ENCODE assay signal across 7 mouse cellular contexts in the genomic region with DNA sequence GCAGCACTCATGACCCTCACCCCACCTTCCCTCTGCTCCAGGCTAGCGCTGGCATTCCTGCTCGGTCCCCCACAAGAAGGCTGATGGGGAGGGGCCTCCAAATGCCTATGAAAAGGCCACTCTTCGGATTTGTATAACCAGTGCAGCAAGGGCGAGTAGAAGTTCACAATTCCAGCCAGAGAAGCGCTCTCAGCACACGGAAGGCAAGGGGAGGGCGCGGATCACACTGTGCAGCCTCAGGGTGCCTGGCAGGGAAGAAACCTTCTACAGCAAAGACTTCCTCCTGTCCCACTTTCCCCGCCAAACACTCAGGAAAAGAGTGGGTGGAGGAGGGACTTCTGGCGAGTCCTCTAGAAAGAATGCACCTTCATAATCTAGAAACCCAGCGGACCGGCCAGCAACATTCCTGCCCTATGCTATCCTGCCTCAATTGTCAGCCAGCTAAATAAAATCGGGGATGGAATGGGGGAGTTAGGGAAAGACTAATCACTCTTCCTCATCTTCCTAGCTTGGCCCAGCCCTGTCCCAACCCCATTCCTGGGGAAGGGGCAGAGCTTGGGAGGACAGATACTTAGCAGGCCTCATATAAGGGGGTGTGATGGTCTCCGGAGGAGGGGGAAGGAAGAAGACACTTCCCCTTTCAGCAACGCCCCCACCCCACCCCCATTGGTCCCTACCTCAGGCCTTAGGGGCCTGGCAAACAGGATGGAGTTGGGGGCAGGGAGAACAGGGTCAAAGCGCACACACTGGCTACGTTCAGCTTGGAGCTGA. TPM values are rescaled to one million over a fixed set of nuclear protein-coding genes. Genes with fewer than 3 reads are reported as not detected.
DNase-seq lines count a peak whose midpoint lies in the region; ATAC-seq and TF ChIP-seq lines count a peak whose summit lies in the region.

No protein-coding gene starts in this region.

- in situ Hi-C loops in ES-E14 (cut with MboI; ENCODE audit: low sequenced_read_pairs in 2 of 2, unreplicated experiment in 2 of 2): no loop called here

- H3K36me3 ChIP-seq in C2C12 (ENCODE audit: control insufficient read depth, insufficient read depth) (no peaks in the 10 kb centered on the region), ES-E14 (ENCODE audit: control insufficient read depth, insufficient read depth, low read length, poor library complexity, severe bottlenecking) (no peaks in the 10 kb centered on the region)
- no peaks in the 10 kb centered on the region for H3K36me3 ChIP-seq in embryonic facial prominence, embryonic 14.5 days (ENCODE audit: control insufficient read depth, insufficient read depth, low read length)
- H3K36me3 ChIP-seq in hindbrain, embryonic 11.5 days (ENCODE audit: control insufficient read depth, insufficient read depth, low read length): no peaks in the 10 kb centered on the region
- peaks cover 3% of the 10 kb centered on the region; the same call in 1 of the 2 replicates for H3K36me3 ChIP-seq in limb, embryonic 14.5 days (ENCODE audit: control insufficient read depth, insufficient read depth, low read length)
- no peaks in the 10 kb centered on the region for H3K36me3 ChIP-seq in midbrain, embryonic 16.5 days (ENCODE audit: control insufficient read depth, insufficient read depth, low read length)

- H3ac ChIP-seq in C2C12 (ENCODE audit: control insufficient read depth, insufficient read length, low read depth): peak overlapping the region; percentile 39

- peaks cover 11 to 36% of the 10 kb centered on the region in 2 experiments for H3K4me1 ChIP-seq in ES-E14 (ENCODE audit: control insufficient read depth in 2 of 2, insufficient read depth in 2 of 2, low read length in 2 of 2, poor library complexity in 1 of 2)
- H3K4me1 ChIP-seq in embryonic facial prominence, embryonic 14.5 days (ENCODE audit: control insufficient read depth, insufficient read depth, low read length): peaks cover 32% of the 10 kb centered on the region
- no peaks in the 10 kb centered on the region; the same call in 1 of the 2 replicates for H3K4me1 ChIP-seq in hindbrain, embryonic 11.5 days (replicated peaks; ENCODE audit: control insufficient read depth, insufficient read depth, low read length)
- H3K4me1 ChIP-seq in limb, embryonic 14.5 days (ENCODE audit: control insufficient read depth, insufficient read depth, low read length): peaks cover 22% of the 10 kb centered on the region
- H3K4me1 ChIP-seq in midbrain, embryonic 16.5 days (ENCODE audit: control insufficient read depth, insufficient read depth, low read length): peaks cover 20% of the 10 kb centered on the region

- H3K27me3 ChIP-seq in C2C12 (ENCODE audit: control insufficient read depth, insufficient read depth, insufficient read length): no peaks in the 10 kb centered on the region
- H3K27me3 ChIP-seq in embryonic facial prominence, embryonic 14.5 days (replicated peaks; ENCODE audit: control insufficient read depth, insufficient read depth, low read length): no peaks in the 10 kb centered on the region
- peaks cover 16% of the 10 kb centered on the region for H3K27me3 ChIP-seq in hindbrain, embryonic 11.5 days (ENCODE audit: control insufficient read depth, insufficient read depth, low read length)
- H3K27me3 ChIP-seq in limb, embryonic 14.5 days (ENCODE audit: control insufficient read depth, insufficient read depth, low read length): no peaks in the 10 kb centered on the region
- H3K27me3 ChIP-seq in midbrain, embryonic 16.5 days (ENCODE audit: control insufficient read depth, insufficient read depth, low read depth, low read length): no peaks in the 10 kb centered on the region

- peak overlapping the region; percentile 77 for H3K4me2 ChIP-seq in embryonic facial prominence, embryonic 14.5 days (ENCODE audit: low read depth, low read length)
- peak overlapping the region; percentile 39 for H3K4me2 ChIP-seq in hindbrain, embryonic 11.5 days (replicated peaks; ENCODE audit: low read depth, low read length)
- peak overlapping the region; percentile 80 for H3K4me2 ChIP-seq in limb, embryonic 14.5 days (replicated peaks; ENCODE audit: low read depth, low read length, severe bottlenecking)
- peak overlapping the region; percentile 66 for H3K4me2 ChIP-seq in midbrain, embryonic 16.5 days (ENCODE audit: low read length)

- peaks cover 38% of the 10 kb centered on the region for H3K79me3 ChIP-seq in C2C12 (ENCODE audit: low read depth)

- H3K79me2 ChIP-seq in C2C12 (ENCODE audit: control insufficient read depth, insufficient read depth): peaks cover 63% of the 10 kb centered on the region

- 30% methylated on average over 17 of the region's 17 CpGs for WGBS in embryonic facial prominence, embryonic 14.5 days
- 36% methylated on average over 15 of the region's 17 CpGs for WGBS in hindbrain, embryonic 11.5 days
- 40% methylated on average over 17 of the region's 17 CpGs for WGBS in limb, embryonic 14.5 days
- WGBS in midbrain, embryonic 16.5 days: 30% methylated on average over 16 of the region's 17 CpGs

- H3K9me3 ChIP-seq in ES-E14 (ENCODE audit: control insufficient read depth, insufficient read depth, low read depth, low read length): no peaks in the 10 kb centered on the region
- no peaks in the 10 kb centered on the region for H3K9me3 ChIP-seq in embryonic facial prominence, embryonic 14.5 days (ENCODE audit: control insufficient read depth, low read length)
- no peaks in the 10 kb centered on the region for H3K9me3 ChIP-seq in hindbrain, embryonic 11.5 days (ENCODE audit: control insufficient read depth, low read length)
- H3K9me3 ChIP-seq in limb, embryonic 14.5 days (ENCODE audit: control insufficient read depth, low read length): no peaks in the 10 kb centered on the region
- no peaks in the 10 kb centered on the region for H3K9me3 ChIP-seq in midbrain, embryonic 16.5 days (replicated peaks; ENCODE audit: control insufficient read depth, low read length, poor library complexity, severe bottlenecking)

- no peak for ATAC-seq in embryonic facial prominence, embryonic 14.5 days (ENCODE audit: low read depth)
- no peak for ATAC-seq in hindbrain, embryonic 11.5 days (ENCODE audit: low FRiP score)
- no peak for ATAC-seq in limb, embryonic 14.5 days (ENCODE audit: low FRiP score, low read depth)
- no peak for ATAC-seq in midbrain, embryonic 16.5 days

- no peak for TF ChIP-seq POLR2A in limb, embryonic 14.5 days (IDR thresholded peaks at IDR 0.05; ENCODE audit: borderline replicate concordance, extremely low read depth, insufficient read depth, insufficient read length)

- DNase-seq in ES-E14 (ENCODE audit: low read depth, low spot score): no peak
- peak; percentile 35 for DNase-seq in embryonic facial prominence, embryonic 14.5 days (ENCODE audit: low spot score)
- DNase-seq in hindbrain, embryonic 11.5 days (ENCODE audit: low spot score): no peak
- no peak for DNase-seq in limb, embryonic 14.5 days (ENCODE audit: low spot score)
- DNase-seq in layer of hippocampus, adult 18-20 months (ENCODE audit: low spot score in 2 of 2): no peak

- H3K4me3 ChIP-seq in C2C12 (ENCODE audit: insufficient read depth, poor library complexity, severe bottlenecking): peak overlapping the region; percentile 68
- H3K4me3 ChIP-seq in ES-E14 (ENCODE audit: insufficient read depth in 1 of 2, low read depth in 1 of 2, low read length in 2 of 2, poor library complexity in 1 of 2, severe bottlenecking in 1 of 2): peak overlapping the region; percentile 89 to 94
- H3K4me3 ChIP-seq in embryonic facial prominence, embryonic 14.5 days (ENCODE audit: low read depth, low read length): peak overlapping the region; percentile 79
- H3K4me3 ChIP-seq in hindbrain, embryonic 11.5 days (ENCODE audit: low read depth, low read length): peak overlapping the region; percentile 53; the same call in 1 of the 2 replicates
- peak overlapping the region; percentile 70 for H3K4me3 ChIP-seq in limb, embryonic 14.5 days (replicated peaks; ENCODE audit: low read length)
- H3K4me3 ChIP-seq in midbrain, embryonic 16.5 days (ENCODE audit: low read depth, low read length): peak overlapping the region; percentile 83

- peak overlapping the region; percentile 82 for H3K27ac ChIP-seq in ES-E14 (ENCODE audit: insufficient read depth, low read depth, low read length, poor library complexity, severe bottlenecking)
- H3K27ac ChIP-seq in embryonic facial prominence, embryonic 14.5 days (replicated peaks; ENCODE audit: low read depth, low read length): peak overlapping the region; percentile 86
- 0 out of 2 replicates have a peak overlapping the region, but pooled peaks have one; percentile 14 for H3K27ac ChIP-seq in hindbrain, embryonic 11.5 days (ENCODE audit: low read depth, low read length)
- no peak overlapping the region; the same call in 1 of the 2 replicates for H3K27ac ChIP-seq in limb, embryonic 14.5 days (replicated peaks; ENCODE audit: low read depth, low read length)
- no peak overlapping the region; the same call in 1 of the 2 replicates for H3K27ac ChIP-seq in midbrain, embryonic 16.5 days (ENCODE audit: low read length)

- H3K9ac ChIP-seq in ES-E14 (ENCODE audit: insufficient read depth, low read depth, low read length, poor library complexity, severe bottlenecking): peak overlapping the region; percentile 42
- H3K9ac ChIP-seq in embryonic facial prominence, embryonic 14.5 days (ENCODE audit: low read depth, low read length): peak overlapping the region; percentile 80
- no peak overlapping the region for H3K9ac ChIP-seq in hindbrain, embryonic 11.5 days (ENCODE audit: low read depth, low read length)
- peak overlapping the region; percentile 72; the same call in 1 of the 2 replicates for H3K9ac ChIP-seq in limb, embryonic 14.5 days (ENCODE audit: low read depth, low read length, severe bottlenecking)
- H3K9ac ChIP-seq in midbrain, embryonic 16.5 days (ENCODE audit: low read depth, low read length): peak overlapping the region; percentile 37

- TF ChIP-seq CTCF in C2C12 (IDR thresholded peaks at IDR 0.05; ENCODE audit: control insufficient read depth, insufficient read depth, insufficient read length): no peak

RNA-seq across cellular contexts. Expression of gene Jup, which starts 1.5 kb away (rescaled TPM):
- 127 TPM for polyA plus RNA-seq in C2C12 (2012; fragmentation: generic; extraction: Trizol)
- 97.6 and 101 TPM in 2 replicates for total RNA-seq in ES-E14 (2012; rRNA removed)
- polyA plus RNA-seq in embryonic facial prominence, embryonic 14.5 days (2014; fragmentation: Nextera tagmentation; extraction: Ambion mirVana): 107 and 116 TPM in 2 replicates
- polyA plus RNA-seq in hindbrain, embryonic 11.5 days (2014; fragmentation: Nextera tagmentation; extraction: Ambion mirVana): 26.7 and 30.7 TPM in 2 replicates
- 111 and 123 TPM in 2 replicates for polyA plus RNA-seq in limb, embryonic 14.5 days (2012; rRNA removed)
- 145 and 159 TPM in 2 replicates for polyA plus RNA-seq in limb, embryonic 14.5 days (2014; fragmentation: Nextera tagmentation; extraction: Ambion mirVana)
- 99.7 and 109 TPM in 2 replicates for polyA plus RNA-seq in midbrain, embryonic 16.5 days (2015; fragmentation: Nextera tagmentation; extraction: Ambion mirVana)
- 10 to 100 TPM; 31.0 to 35.6 TPM for total RNA-seq in layer of hippocampus, adult 18-20 months (2021)

RNA-seq across cellular contexts. Expression of gene P3h4, which starts 18.6 kb away (rescaled TPM):
- polyA plus RNA-seq in C2C12 (2012; fragmentation: generic; extraction: Trizol): 185 TPM
- 39.0 and 44.3 TPM in 2 replicates for total RNA-seq in ES-E14 (2012; rRNA removed)
- 92.8 and 100 TPM in 2 replicates for polyA plus RNA-seq in embryonic facial prominence, embryonic 14.5 days (2014; fragmentation: Nextera tagmentation; extraction: Ambion mirVana)
- 19.6 and 22.9 TPM in 2 replicates for polyA plus RNA-seq in hindbrain, embryonic 11.5 days (2014; fragmentation: Nextera tagmentation; extraction: Ambion mirVana)
- polyA plus RNA-seq in limb, embryonic 14.5 days (2012; rRNA removed): 120 and 160 TPM in 2 replicates
- polyA plus RNA-seq in limb, embryonic 14.5 days (2014; fragmentation: Nextera tagmentation; extraction: Ambion mirVana): 92.1 and 95.2 TPM in 2 replicates
- 20.7 and 20.8 TPM in 2 replicates for polyA plus RNA-seq in midbrain, embryonic 16.5 days (2015; fragmentation: Nextera tagmentation; extraction: Ambion mirVana)
- 10 to 100 TPM in 1 of 2 experiments, 1 to 10 TPM in 1; 9.8 to 11.2 TPM for total RNA-seq in layer of hippocampus, adult 18-20 months (2021)

RNA-seq across cellular contexts. Expression of gene Fkbp10, which starts 19.5 kb away (rescaled TPM):
- polyA plus RNA-seq in C2C12 (2012; fragmentation: generic; extraction: Trizol): 250 TPM
- 73.3 and 102 TPM in 2 replicates for total RNA-seq in ES-E14 (2012; rRNA removed)
- 208 TPM in 2 replicates for polyA plus RNA-seq in embryonic facial prominence, embryonic 14.5 days (2014; fragmentation: Nextera tagmentation; extraction: Ambion mirVana)
- polyA plus RNA-seq in hindbrain, embryonic 11.5 days (2014; fragmentation: Nextera tagmentation; extraction: Ambion mirVana): 38.7 and 46.1 TPM in 2 replicates
- 251 and 316 TPM in 2 replicates for polyA plus RNA-seq in limb, embryonic 14.5 days (2012; rRNA removed)
- polyA plus RNA-seq in limb, embryonic 14.5 days (2014; fragmentation: Nextera tagmentation; extraction: Ambion mirVana): 179 and 187 TPM in 2 replicates
- polyA plus RNA-seq in midbrain, embryonic 16.5 days (2015; fragmentation: Nextera tagmentation; extraction: Ambion mirVana): 19.3 and 19.6 TPM in 2 replicates
- 1 to 10 TPM; 5.4 to 5.8 TPM for total RNA-seq in layer of hippocampus, adult 18-20 months (2021)

RNA-seq across cellular contexts. Expression of gene Hap1, which starts 40.1 kb away (rescaled TPM):
- 1.9 TPM for polyA plus RNA-seq in C2C12 (2012; fragmentation: generic; extraction: Trizol)
- 21.4 and 34.2 TPM in 2 replicates for total RNA-seq in ES-E14 (2012; rRNA removed)
- 3.2 and 4.4 TPM in 2 replicates for polyA plus RNA-seq in embryonic facial prominence, embryonic 14.5 days (2014; fragmentation: Nextera tagmentation; extraction: Ambion mirVana)
- polyA plus RNA-seq in hindbrain, embryonic 11.5 days (2014; fragmentation: Nextera tagmentation; extraction: Ambion mirVana): 12.0 and 12.8 TPM in 2 replicates
- 3.8 and 4.4 TPM in 2 replicates for polyA plus RNA-seq in limb, embryonic 14.5 days (2012; rRNA removed)
- polyA plus RNA-seq in limb, embryonic 14.5 days (2014; fragmentation: Nextera tagmentation; extraction: Ambion mirVana): 1.4 and 1.6 TPM in 2 replicates
- 417 and 440 TPM in 2 replicates for polyA plus RNA-seq in midbrain, embryonic 16.5 days (2015; fragmentation: Nextera tagmentation; extraction: Ambion mirVana)
- total RNA-seq in layer of hippocampus, adult 18-20 months (2021): 100 to 1,000 TPM; 186 to 208 TPM

RNA-seq across cellular contexts. Expression of gene Nt5c3b, which starts 45.6 kb away (rescaled TPM):
- polyA plus RNA-seq in C2C12 (2012; fragmentation: generic; extraction: Trizol): 83.4 TPM
- 27.1 and 27.4 TPM in 2 replicates for total RNA-seq in ES-E14 (2012; rRNA removed)
- 108 and 127 TPM in 2 replicates for polyA plus RNA-seq in embryonic facial prominence, embryonic 14.5 days (2014; fragmentation: Nextera tagmentation; extraction: Ambion mirVana)
- 92.6 and 96.0 TPM in 2 replicates for polyA plus RNA-seq in hindbrain, embryonic 11.5 days (2014; fragmentation: Nextera tagmentation; extraction: Ambion mirVana)
- 131 and 140 TPM in 2 replicates for polyA plus RNA-seq in limb, embryonic 14.5 days (2012; rRNA removed)
- polyA plus RNA-seq in limb, embryonic 14.5 days (2014; fragmentation: Nextera tagmentation; extraction: Ambion mirVana): 138 and 147 TPM in 2 replicates
- 109 and 122 TPM in 2 replicates for polyA plus RNA-seq in midbrain, embryonic 16.5 days (2015; fragmentation: Nextera tagmentation; extraction: Ambion mirVana)
- 10 to 100 TPM; 48.8 to 53.4 TPM for total RNA-seq in layer of hippocampus, adult 18-20 months (2021)

Comparison
In these comparisons a context has a peak if more than half of its experiments do, and no peak if none do; other contexts are left out.
1. H3K27ac ChIP-seq: peak in ES-E14 (single experiment), embryonic facial prominence, embryonic 14.5 days (single experiment) and hindbrain, embryonic 11.5 days (single experiment); none in limb, embryonic 14.5 days (single experiment) and midbrain, embryonic 16.5 days (single experiment).
2. Peak in every context shown above with its lines, with median percentiles within 50 percentile points of each other: H3K4me3 ChIP-seq and H3K4me2 ChIP-seq.